Mouse (Mus musculus) liver, embryonic 12.5 days (tissue): ENCODE measurements around the gene Pbx1. TPM values are rescaled to one million over a fixed set of nuclear protein-coding genes. Genes with fewer than 3 reads are reported as not detected.

Source experiments
- ATAC-seq: fragments of 200-750 bp; cut with Nextera tagmentation; 2 replicates; pipeline ENCODE4 v1.8.0; 2017; ENCODE audit warnings: moderate number of reproducible peaks, mild to moderate bottlenecking, moderate library complexity
- H3K27ac ChIP-seq: fragments of 300-500 bp; sonication (generic); 2 replicates; pipeline ENCODE4 v1.5.1; 2016; ENCODE audit warnings: mild to moderate bottlenecking
- H3K27me3 ChIP-seq: fragments of 300-500 bp; sonication (generic); replicated peaks from 2 replicates; pipeline ENCODE4 v1.6.1; 2016; ENCODE audit warnings: mild to moderate bottlenecking, moderate library complexity
- H3K36me3 ChIP-seq: fragments of 300-500 bp; sonication (generic); 2 replicates; pipeline ENCODE4 v1.6.1; 2016; ENCODE audit warnings: mild to moderate bottlenecking, moderate library complexity
- H3K4me1 ChIP-seq: fragments of 300-500 bp; sonication (generic); 2 replicates; pipeline ENCODE4 v1.6.1; 2016
- H3K4me2 ChIP-seq: fragments of 300-500 bp; sonication (generic); 2 replicates; pipeline ENCODE4 v1.6.1; 2016; ENCODE audit warnings: mild to moderate bottlenecking, moderate library complexity
- H3K4me3 ChIP-seq: fragments of 300-500 bp; sonication (generic); 2 replicates; pipeline ENCODE4 v1.5.1; 2016; ENCODE audit warnings: mild to moderate bottlenecking, moderate library complexity
- H3K9ac ChIP-seq: fragments of 300-500 bp; sonication (generic); 2 replicates; pipeline ENCODE4 v1.6.1; 2016; ENCODE audit warnings: mild to moderate bottlenecking, moderate library complexity
- H3K9me3 ChIP-seq: fragments of 300-500 bp; sonication (generic); replicated peaks from 2 replicates; pipeline ENCODE4 v1.6.1; 2016; ENCODE audit warnings: mild to moderate bottlenecking, moderate library complexity
- WGBS: fragments of 180-500 bp; shearing (Covaris S2); methylation state at CpG from one replicate; pipeline ENCODE4 v1.1.7; 2016; ENCODE audit not compliant: insufficient replicate concordance; 5-methylcytosine and 5-hydroxymethylcytosine counted together
- polyA plus RNA-seq: library from polyadenylated mRNA; unstranded; fragments of >200 nt; fragmentation: Nextera tagmentation; extraction: Ambion mirVana; gene quantifications from 2 replicates; pipeline ENCODE4 v1.2.1, GENCODE M21; 2016

Pbx1 gene
- polyA plus RNA-seq, 1 experiment from 2014 or later: 6.8 TPM

DNA sequence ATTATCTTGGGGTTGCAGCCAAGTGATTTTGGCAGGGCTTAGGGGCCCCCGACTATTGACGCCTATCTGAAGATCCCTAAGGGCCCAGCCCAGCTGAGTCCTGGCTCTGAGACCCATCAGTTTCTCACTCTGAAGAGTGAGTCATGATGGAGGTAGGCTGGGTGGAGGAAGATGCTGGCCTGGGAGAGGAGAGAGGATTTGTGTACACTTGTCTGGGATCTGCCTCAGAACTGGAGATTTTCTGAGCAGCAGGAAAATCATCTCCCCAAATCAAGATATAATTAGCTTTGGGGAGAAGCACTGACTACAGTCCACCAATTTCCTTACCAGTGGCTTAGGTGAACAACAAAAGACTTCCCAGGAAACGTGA is 103.8 kb downstream of the Pbx1 start:
- no peak overlapping the region for H3K9ac ChIP-seq
- ATAC-seq: peak; percentile 28; the same call in 1 of the 2 replicates
- WGBS: 29% methylated on average over 3 of the region's 3 CpGs
- peaks cover 36% of the 10 kb centered on the region for H3K4me1 ChIP-seq
- no peaks in the 10 kb centered on the region for H3K36me3 ChIP-seq
- H3K27ac ChIP-seq: no peak overlapping the region
- H3K4me2 ChIP-seq: no peak overlapping the region
- no peak overlapping the region for H3K4me3 ChIP-seq
- H3K9me3 ChIP-seq: no peaks in the 10 kb centered on the region
- H3K27me3 ChIP-seq: no peaks in the 10 kb centered on the region

DNA sequence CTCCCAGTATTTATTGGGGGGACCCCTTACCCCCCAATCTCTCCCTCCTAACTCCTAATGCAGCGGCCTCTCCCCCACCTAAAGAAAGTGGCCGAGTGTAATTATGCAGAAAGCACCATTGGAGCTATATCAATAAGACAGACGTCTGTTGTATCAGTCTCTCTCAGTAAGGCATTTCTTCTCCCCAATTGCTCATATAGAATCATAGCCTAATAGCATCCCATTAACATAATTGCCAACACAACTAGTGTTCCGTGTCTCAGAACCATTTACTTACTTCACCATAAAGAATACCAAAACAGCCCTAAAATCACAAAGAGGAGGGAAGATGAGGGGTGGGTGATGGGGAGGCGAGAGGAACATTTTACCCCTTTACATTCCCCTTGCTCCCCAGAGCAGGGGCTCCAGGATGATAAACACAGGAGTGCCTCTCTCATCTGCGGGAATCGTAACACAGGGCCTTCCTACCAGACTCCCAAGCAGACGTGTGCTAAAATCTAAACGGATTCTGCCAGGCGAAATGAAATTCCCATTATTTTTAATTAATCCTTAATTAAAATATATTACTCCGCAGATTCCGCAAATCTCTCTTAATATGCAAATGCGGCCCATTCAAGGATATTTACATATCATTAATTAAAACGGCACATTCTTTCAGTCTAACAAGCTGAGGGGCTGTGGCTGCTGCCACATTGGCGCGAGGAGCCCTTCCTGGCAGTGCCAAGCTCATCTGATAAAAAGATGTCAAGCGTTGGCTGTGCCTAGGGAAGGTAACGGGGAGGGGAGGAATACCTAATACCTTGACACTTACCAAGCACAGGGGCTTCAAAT is 104.5 kb downstream of the Pbx1 start:
- H3K36me3 ChIP-seq: no peaks in the 10 kb centered on the region
- H3K27me3 ChIP-seq: no peaks in the 10 kb centered on the region
- no peak for ATAC-seq
- 75% methylated on average over 18 of the region's 18 CpGs for WGBS
- no peaks in the 10 kb centered on the region for H3K9me3 ChIP-seq
- H3K4me3 ChIP-seq: no peak overlapping the region
- H3K4me2 ChIP-seq: no peak overlapping the region
- H3K4me1 ChIP-seq: peaks cover 40% of the 10 kb centered on the region
- no peak overlapping the region for H3K9ac ChIP-seq
- no peak overlapping the region for H3K27ac ChIP-seq

DNA sequence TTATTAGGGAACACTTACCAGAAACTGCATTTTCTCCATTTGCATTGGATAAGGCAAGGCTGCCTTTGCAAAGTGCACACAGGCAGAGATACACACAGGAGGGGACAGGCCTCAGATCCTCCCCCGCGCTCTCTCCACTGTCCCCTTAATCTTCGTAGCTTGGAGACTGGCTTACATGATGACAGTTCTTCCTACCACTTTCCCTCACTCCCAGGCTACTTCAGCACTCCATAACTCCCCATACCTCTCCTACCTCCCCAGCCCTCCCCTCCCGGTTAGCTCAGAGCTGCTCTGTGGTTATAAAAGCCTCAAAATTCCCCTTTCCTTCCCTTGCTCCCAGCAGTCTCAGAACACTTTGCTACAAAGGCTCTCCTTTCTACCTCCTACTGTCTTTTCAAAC is 106.3 kb downstream of the Pbx1 start:
- no peak for ATAC-seq
- Histone ChIP-seq H3K27me3 (no peaks in the 10 kb centered on the region), H3K4me3 (no peak overlapping the region), H3K9ac (no peak overlapping the region), H3K27ac (no peak overlapping the region), H3K4me2 (no peak overlapping the region), H3K9me3 (no peaks in the 10 kb centered on the region), H3K4me1 (peaks cover 58% of the 10 kb centered on the region), H3K36me3 (no peaks in the 10 kb centered on the region)
- WGBS: 70% methylated on average over 4 of the region's 4 CpGs

DNA sequence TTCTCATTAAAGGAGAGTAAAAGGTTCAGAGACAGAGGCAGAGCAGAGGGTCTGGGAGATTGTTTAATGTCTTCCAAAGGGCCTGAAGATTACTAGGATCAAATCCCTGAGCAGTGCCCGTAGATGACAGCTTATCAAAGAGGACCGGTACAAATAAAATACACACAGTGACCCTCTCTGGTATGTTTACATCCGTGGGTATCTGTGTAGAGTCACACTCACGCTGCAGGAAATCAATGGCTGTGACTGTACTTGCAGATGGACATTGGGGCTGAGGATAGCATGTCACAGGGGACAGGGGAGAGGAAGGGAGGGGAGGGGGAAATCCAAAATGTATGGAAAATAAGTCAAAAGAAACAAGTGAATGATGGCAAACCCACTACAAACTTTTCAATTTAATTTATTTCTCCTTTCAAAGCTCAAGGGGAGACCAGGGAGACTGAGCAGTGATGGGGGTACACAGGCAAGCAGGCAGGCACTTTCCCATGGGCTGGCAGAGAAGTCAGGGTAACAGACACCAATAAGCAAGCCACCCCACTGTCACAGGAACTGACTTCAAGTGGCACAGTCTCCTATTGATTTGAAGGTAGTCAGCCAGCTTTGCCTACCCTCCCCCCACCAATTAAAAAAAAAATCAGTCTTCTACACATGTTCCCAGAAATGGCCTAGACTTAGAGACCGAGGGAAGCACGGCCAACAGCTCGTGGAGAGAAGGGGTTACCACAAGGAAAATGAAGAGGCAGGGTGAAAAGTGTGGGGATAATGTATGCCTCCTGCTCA is 107.6 kb downstream of the Pbx1 start:
- Histone ChIP-seq H3K4me2 (no peak overlapping the region), H3K27me3 (no peaks in the 10 kb centered on the region), H3K36me3 (no peaks in the 10 kb centered on the region), H3K4me1 (peaks cover 65% of the 10 kb centered on the region), H3K9ac (no peak overlapping the region), H3K9me3 (no peaks in the 10 kb centered on the region), H3K4me3 (no peak overlapping the region), H3K27ac (peak overlapping the region; percentile 2; the same call in 1 of the 2 replicates)
- no peak for ATAC-seq
- 65% methylated on average over 7 of the region's 7 CpGs for WGBS

DNA sequence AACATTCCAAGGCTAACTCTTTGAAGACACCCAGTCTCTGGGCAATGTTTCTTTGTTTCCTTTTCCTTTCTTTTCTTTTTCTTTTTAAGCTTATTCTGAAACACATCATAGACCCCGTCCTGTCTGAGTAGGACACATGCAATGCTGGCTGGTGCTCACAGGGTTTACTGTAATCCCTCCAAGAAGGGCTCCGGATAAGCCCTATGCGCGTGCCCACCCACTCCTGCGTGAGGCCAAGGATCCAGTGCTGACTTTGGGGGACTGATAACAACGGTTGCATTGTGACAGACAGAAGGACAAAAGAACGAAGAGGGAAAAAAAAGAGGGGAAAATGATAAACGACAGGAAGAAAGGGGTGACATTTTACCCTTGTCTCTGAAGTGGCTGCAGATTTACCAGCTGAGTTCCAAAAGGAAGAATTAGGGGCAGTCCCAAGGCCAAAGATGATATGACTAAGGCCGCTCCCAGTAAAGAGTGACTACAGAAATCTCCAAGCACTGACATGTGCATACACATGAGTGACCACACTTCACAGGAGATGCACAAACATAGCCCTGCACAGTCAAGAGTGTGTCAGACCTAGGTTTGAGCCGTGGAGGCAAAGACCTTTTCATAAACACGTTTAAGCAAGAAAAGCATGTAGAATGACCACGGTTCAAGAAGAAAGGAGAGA is 108.5 kb downstream of the Pbx1 start:
- WGBS: 39% methylated on average over 12 of the region's 12 CpGs
- peak overlapping the region; percentile 14 for H3K4me2 ChIP-seq
- 0 out of 2 replicates have a peak overlapping the region, but pooled peaks have one; percentile 2 for H3K27ac ChIP-seq
- peak; percentile 53 for ATAC-seq
- H3K4me3 ChIP-seq: no peak overlapping the region
- no peaks in the 10 kb centered on the region for H3K27me3 ChIP-seq
- peaks cover 71% of the 10 kb centered on the region for H3K4me1 ChIP-seq
- no peaks in the 10 kb centered on the region for H3K9me3 ChIP-seq
- no peaks in the 10 kb centered on the region for H3K36me3 ChIP-seq
- 0 out of 2 replicates have a peak overlapping the region, but pooled peaks have one; percentile 17 for H3K9ac ChIP-seq

DNA sequence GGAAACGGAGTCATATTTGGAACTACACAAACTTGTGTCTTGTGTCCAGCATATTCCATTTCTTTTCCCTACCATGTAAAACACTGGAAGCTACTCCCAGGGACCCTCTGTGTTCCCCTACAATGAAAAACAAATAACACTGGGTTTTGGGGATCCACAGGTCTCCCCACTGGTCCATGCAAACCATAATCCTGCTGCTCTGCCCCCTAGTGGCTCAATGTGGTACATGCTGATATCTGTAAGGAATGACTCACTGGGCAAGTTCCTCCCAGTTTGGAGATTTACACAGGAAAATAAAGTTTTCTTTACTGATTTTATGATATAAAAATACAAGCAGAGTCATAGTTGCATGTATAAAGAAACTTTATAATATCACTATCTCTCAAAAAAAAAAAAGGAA is 109.2 kb downstream of the Pbx1 start:
- H3K36me3 ChIP-seq: no peaks in the 10 kb centered on the region
- H3K4me3 ChIP-seq: no peak overlapping the region
- H3K4me2 ChIP-seq: no peak overlapping the region
- 97% methylated on average over 1 of the region's 1 CpGs for WGBS
- no peaks in the 10 kb centered on the region for H3K9me3 ChIP-seq
- peaks cover 66% of the 10 kb centered on the region for H3K4me1 ChIP-seq
- H3K27me3 ChIP-seq: no peaks in the 10 kb centered on the region
- no peak overlapping the region for H3K9ac ChIP-seq
- no peak overlapping the region for H3K27ac ChIP-seq
- ATAC-seq: peak; percentile 69; the same call in 1 of the 2 replicates

DNA sequence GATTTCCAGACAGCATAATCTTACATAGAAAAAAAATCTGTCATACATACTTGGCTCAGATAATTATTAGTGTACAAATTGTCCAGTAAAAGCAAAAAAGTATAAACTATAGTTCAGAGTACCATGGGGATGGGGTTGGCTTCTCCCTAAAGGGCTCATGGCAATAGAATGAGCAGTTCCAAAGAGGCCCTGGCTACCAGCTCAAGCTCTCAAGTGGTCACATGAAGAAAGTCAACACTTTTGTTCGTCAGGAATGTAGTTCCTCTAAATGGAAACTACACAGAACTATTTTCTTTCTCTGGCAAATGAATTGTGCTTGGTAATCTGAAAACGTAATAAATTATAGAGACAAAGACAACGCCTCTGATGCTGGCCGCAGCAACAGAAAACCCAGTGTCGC is 112.4 kb downstream of the Pbx1 start:
- Histone ChIP-seq H3K9me3 (no peaks in the 10 kb centered on the region), H3K4me1 (peaks cover 79% of the 10 kb centered on the region), H3K27ac (no peak overlapping the region), H3K36me3 (no peaks in the 10 kb centered on the region), H3K27me3 (no peaks in the 10 kb centered on the region), H3K4me2 (no peak overlapping the region), H3K4me3 (no peak overlapping the region), H3K9ac (no peak overlapping the region)
- whole genome bisulfite sequencing: 74% methylated on average over 5 of the region's 5 CpGs
- no peak for ATAC-seq

DNA sequence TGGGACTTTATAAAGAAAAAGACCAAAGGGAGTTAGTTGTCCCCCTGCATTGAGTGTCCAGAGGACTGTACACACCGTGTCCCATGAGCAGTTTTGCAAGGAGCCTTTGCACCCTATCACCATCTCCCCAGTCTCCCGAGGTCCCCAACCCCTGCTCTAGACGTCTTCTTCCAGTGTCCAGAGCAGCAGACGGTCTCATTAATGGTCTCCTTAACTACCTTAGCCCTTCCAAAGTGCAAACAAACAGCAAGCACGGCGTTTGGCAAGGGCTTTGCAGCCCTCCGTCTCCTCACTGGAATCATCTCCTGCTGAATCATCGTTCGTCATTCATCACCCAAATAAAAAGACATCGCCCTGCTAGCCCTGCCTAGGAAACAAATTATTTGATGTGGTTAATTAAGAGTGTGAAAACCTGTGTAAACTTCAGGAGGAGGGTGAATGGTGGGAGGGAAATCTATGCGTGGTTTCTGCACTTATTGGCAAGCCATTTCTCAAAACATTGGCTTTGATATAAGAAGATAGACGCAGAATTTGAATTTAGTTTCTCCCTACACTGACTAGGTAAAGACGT is 113.1 kb downstream of the Pbx1 start:
- Histone ChIP-seq H3K27ac (no peak overlapping the region), H3K9me3 (no peaks in the 10 kb centered on the region), H3K4me2 (no peak overlapping the region), H3K36me3 (no peaks in the 10 kb centered on the region), H3K4me3 (no peak overlapping the region), H3K27me3 (no peaks in the 10 kb centered on the region), H3K4me1 (peaks cover 79% of the 10 kb centered on the region), H3K9ac (no peak overlapping the region)
- ATAC-seq: no peak
- 64% methylated on average over 13 of the region's 13 CpGs for WGBS

DNA sequence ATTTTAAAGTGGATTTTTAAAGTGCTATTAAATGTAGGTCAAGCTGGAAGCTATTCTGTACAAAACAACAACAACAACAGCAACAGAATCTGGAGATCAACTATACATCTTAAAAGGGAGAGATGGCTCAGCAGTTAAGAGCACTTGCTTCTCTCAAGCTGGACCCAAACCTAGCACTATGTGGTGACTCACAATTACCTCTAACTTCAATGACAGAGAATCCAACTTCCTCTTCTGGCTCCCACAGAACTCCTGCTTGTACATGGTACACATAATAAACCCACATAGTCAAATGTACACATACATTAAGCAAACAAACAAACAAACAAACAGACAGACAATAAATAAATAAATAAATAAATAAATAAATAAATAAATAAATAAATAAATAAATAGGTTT is 118.3 kb downstream of the Pbx1 start:
- H3K27me3 ChIP-seq: no peaks in the 10 kb centered on the region; the same call in 1 of the 2 replicates
- peak overlapping the region; percentile 52; the same call in 1 of the 2 replicates for H3K9ac ChIP-seq
- H3K4me3 ChIP-seq: no peak overlapping the region
- ATAC-seq: no peak
- peak overlapping the region; percentile 74 for H3K27ac ChIP-seq
- H3K36me3 ChIP-seq: no peaks in the 10 kb centered on the region
- no peaks in the 10 kb centered on the region for H3K9me3 ChIP-seq
- H3K4me1 ChIP-seq: peaks cover 87% of the 10 kb centered on the region
- H3K4me2 ChIP-seq: no peak overlapping the region

DNA sequence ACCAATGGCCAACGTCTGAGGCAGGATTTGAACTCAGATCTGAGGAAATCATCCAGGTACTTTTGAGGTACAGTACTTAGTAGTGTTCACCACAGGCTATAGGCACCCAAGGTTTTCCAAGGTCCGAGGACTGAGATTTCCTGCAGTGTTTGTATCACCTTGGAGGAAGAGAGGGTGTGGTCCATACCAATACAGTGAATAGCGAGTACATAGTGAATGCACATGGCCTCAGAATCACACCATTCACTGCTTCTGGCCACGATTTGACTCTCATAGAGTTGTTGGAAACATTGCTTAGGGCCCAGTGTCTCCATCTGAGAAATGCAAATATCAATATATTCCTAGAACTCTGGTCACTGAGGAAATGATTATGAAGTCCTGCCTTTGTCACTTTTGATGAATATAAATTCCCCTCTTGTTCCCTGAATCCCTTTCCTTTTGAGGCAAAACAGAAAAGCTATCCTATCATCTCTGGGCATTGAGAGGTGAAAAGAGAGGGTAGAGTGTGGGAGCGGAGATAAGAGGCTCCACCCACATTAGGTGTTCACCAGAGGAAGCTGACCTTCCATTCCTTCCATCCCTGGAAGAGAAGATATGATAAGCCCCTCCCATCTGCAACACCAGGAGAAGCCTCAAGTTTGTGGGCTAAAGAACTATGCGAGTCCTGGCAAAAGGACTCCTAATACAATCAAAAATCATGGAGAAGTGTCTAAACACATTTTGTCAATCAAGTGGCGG is 119.2 kb downstream of the Pbx1 start:
- ATAC-seq: peak; percentile 94
- Histone ChIP-seq H3K9ac (peak overlapping the region; percentile 23), H3K9me3 (no peaks in the 10 kb centered on the region), H3K27ac (peak overlapping the region; percentile 92), H3K27me3 (no peaks in the 10 kb centered on the region; the same call in 1 of the 2 replicates), H3K4me1 (peaks cover 93% of the 10 kb centered on the region), H3K4me2 (peak overlapping the region; percentile 56), H3K4me3 (no peak overlapping the region), H3K36me3 (no peaks in the 10 kb centered on the region)
- 44% methylated on average over 7 of the region's 7 CpGs for WGBS

DNA sequence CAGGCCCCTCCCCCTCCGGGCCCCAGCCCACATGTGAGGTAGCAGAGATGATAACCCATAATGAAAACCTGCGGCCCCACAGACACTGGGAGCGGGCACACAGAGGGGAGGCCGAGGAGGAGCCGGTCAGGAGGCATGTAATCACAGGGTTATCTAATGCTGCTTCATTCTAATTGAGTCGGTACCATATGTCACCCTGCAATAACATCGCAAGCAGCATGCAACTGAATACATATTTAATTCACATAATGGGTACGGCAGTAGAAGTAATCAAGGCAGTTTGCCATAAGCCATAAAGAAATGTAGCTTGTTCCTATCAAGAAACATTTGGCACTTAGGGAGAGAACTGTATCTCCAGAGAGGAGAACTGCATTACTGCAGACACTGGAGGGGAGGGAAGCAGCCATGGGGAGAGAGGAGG is 123.0 kb downstream of the Pbx1 start:
- H3K36me3 ChIP-seq: no peaks in the 10 kb centered on the region
- ATAC-seq: peak; percentile 38; the same call in 1 of the 2 replicates
- H3K27me3 ChIP-seq: no peaks in the 10 kb centered on the region; the same call in 1 of the 2 replicates
- no peak overlapping the region for H3K4me3 ChIP-seq
- 22% methylated on average over 8 of the region's 8 CpGs for WGBS
- peak overlapping the region; percentile 46 for H3K4me2 ChIP-seq
- H3K4me1 ChIP-seq: peaks cover 78% of the 10 kb centered on the region
- no peaks in the 10 kb centered on the region for H3K9me3 ChIP-seq
- H3K9ac ChIP-seq: peak overlapping the region; percentile 42
- H3K27ac ChIP-seq: peak overlapping the region; percentile 73; the same call in 1 of the 2 replicates
